Mouse (Mus musculus): ENCODE results near the gene Mdc1. TPM values are rescaled to one million over a fixed set of nuclear protein-coding genes. Genes with fewer than 3 reads are reported as not detected.
A peak's percentile ranks its signal among the peaks of the same experiment; 100 is the strongest.

Gene Mdc1
- polyA plus RNA-seq, 1 experiment from 2014 or later = 2.8 TPM

- Histone ChIP-seq H3K27me3 (replicated peaks; ENCODE audit: insufficient read depth, low read length) (no peaks in the 10 kb centered on the region), H3K4me3 (ENCODE audit: low read depth, low read length) (no peak overlapping the region), H3K9me3 (ENCODE audit: low read length) (no peaks in the 10 kb centered on the region), H3K9ac (replicated peaks; ENCODE audit: low read depth) (no peak overlapping the region), H3K4me2 (replicated peaks; ENCODE audit: low read depth, low read length) (no peak overlapping the region), H3K27ac (ENCODE audit: low read length) (no peak overlapping the region), H3K4me1 (ENCODE audit: insufficient read depth, low read depth, low read length) (peaks cover 2% of the 10 kb centered on the region; the same call in 1 of the 2 replicates), H3K36me3 (ENCODE audit: insufficient read depth, low read length) (no peaks in the 10 kb centered on the region)
- TF ChIP-seq CTCF (IDR thresholded peaks at IDR 0.05) = no peak
- TF ChIP-seq EP300 (IDR thresholded peaks at IDR 0.05) = no peak
- ATAC-seq = no peak
- WGBS = 73% methylated on average over 6 of the region's 6 CpGs
- DNase-seq (ENCODE audit: low spot score) = no peak
These were observed 33.4 kb downstream of the Mdc1 start for GRCm38 (mm10) chr17:35874721-35875120.

- peak; percentile 88 for TF ChIP-seq CTCF (IDR thresholded peaks at IDR 0.05)
- TF ChIP-seq EP300 (IDR thresholded peaks at IDR 0.05) = peak; percentile 66
- Histone ChIP-seq H3K4me1 (ENCODE audit: insufficient read depth, low read depth, low read length) (peaks cover 4% of the 10 kb centered on the region), H3K36me3 (ENCODE audit: insufficient read depth, low read length) (peaks cover 18% of the 10 kb centered on the region), H3K4me3 (ENCODE audit: low read depth, low read length) (peak within 1 kb of the TSS; percentile 86), H3K9me3 (ENCODE audit: low read length) (no peaks in the 10 kb centered on the region), H3K27ac (ENCODE audit: low read length) (peak within 1 kb of the TSS; percentile 65), H3K4me2 (replicated peaks; ENCODE audit: low read depth, low read length) (peak within 1 kb of the TSS; percentile 63), H3K27me3 (replicated peaks; ENCODE audit: insufficient read depth, low read length) (no peaks in the 10 kb centered on the region), H3K9ac (replicated peaks; ENCODE audit: low read depth) (peak within 1 kb of the TSS; percentile 58)
- 5% methylated on average over 66 of the region's 66 CpGs for WGBS
- DNase-seq (ENCODE audit: low spot score) (peak; percentile 97), ATAC-seq (peak; percentile 93)
These were observed 38.1 kb downstream of the Mdc1 start, which contains the start of gene Dhx16 for GRCm38 (mm10) chr17:35879245-35880057. Gene Dhx16, plus strand, starts transcription at chr17:35879819.

GRCm38 (mm10) chr17:35882924-35883323 is 41.6 kb downstream of the Mdc1 start:
- Histone ChIP-seq H3K36me3 (ENCODE audit: insufficient read depth, low read length) (peaks cover 35% of the 10 kb centered on the region), H3K4me1 (ENCODE audit: insufficient read depth, low read depth, low read length) (peaks cover 4% of the 10 kb centered on the region), H3K27ac (ENCODE audit: low read length) (no peak overlapping the region), H3K4me2 (replicated peaks; ENCODE audit: low read depth, low read length) (no peak overlapping the region), H3K9ac (replicated peaks; ENCODE audit: low read depth) (no peak overlapping the region), H3K4me3 (ENCODE audit: low read depth, low read length) (no peak overlapping the region), H3K27me3 (replicated peaks; ENCODE audit: insufficient read depth, low read length) (no peaks in the 10 kb centered on the region), H3K9me3 (ENCODE audit: low read length) (no peaks in the 10 kb centered on the region)
- DNase-seq (ENCODE audit: low spot score) (no peak), ATAC-seq (no peak)
- WGBS = 93% methylated on average over 17 of the region's 17 CpGs
- TF ChIP-seq EP300 (IDR thresholded peaks at IDR 0.05) (no peak), CTCF (IDR thresholded peaks at IDR 0.05) (no peak)

GRCm38 (mm10) chr17:35883777-35884176 is 42.5 kb downstream of the Mdc1 start:
- DNase-seq (ENCODE audit: low spot score) = no peak
- H3K27ac ChIP-seq (ENCODE audit: low read length) = no peak overlapping the region
- H3K27me3 ChIP-seq (replicated peaks; ENCODE audit: insufficient read depth, low read length) = no peaks in the 10 kb centered on the region
- H3K4me3 ChIP-seq (ENCODE audit: low read depth, low read length) = no peak overlapping the region
- no peaks in the 10 kb centered on the region for H3K9me3 ChIP-seq (ENCODE audit: low read length)
- peaks cover 41% of the 10 kb centered on the region for H3K36me3 ChIP-seq (ENCODE audit: insufficient read depth, low read length)
- 95% methylated on average over 14 of the region's 14 CpGs for WGBS
- peaks cover 4% of the 10 kb centered on the region for H3K4me1 ChIP-seq (ENCODE audit: insufficient read depth, low read depth, low read length)
- H3K9ac ChIP-seq (replicated peaks; ENCODE audit: low read depth) = no peak overlapping the region
- TF ChIP-seq EP300 (IDR thresholded peaks at IDR 0.05) (no peak), CTCF (IDR thresholded peaks at IDR 0.05) (no peak)
- ATAC-seq = no peak
- H3K4me2 ChIP-seq (replicated peaks; ENCODE audit: low read depth, low read length) = no peak overlapping the region

- Histone ChIP-seq H3K36me3 (ENCODE audit: insufficient read depth, low read length) (peaks cover 58% of the 10 kb centered on the region), H3K9me3 (ENCODE audit: low read length) (no peaks in the 10 kb centered on the region), H3K4me1 (ENCODE audit: insufficient read depth, low read depth, low read length) (no peaks in the 10 kb centered on the region), H3K27ac (ENCODE audit: low read length) (no peak overlapping the region), H3K4me2 (replicated peaks; ENCODE audit: low read depth, low read length) (no peak overlapping the region), H3K4me3 (ENCODE audit: low read depth, low read length) (no peak overlapping the region), H3K9ac (replicated peaks; ENCODE audit: low read depth) (no peak overlapping the region), H3K27me3 (replicated peaks; ENCODE audit: insufficient read depth, low read length) (no peaks in the 10 kb centered on the region)
- WGBS = 75% methylated on average over 12 of the region's 17 CpGs
- TF ChIP-seq CTCF (IDR thresholded peaks at IDR 0.05) (no peak), EP300 (IDR thresholded peaks at IDR 0.05) (no peak)
- DNase-seq (ENCODE audit: low spot score) = no peak
- no peak for ATAC-seq
These were observed 46.4 kb downstream of the Mdc1 start for GRCm38 (mm10) chr17:35887725-35888124.

- Histone ChIP-seq H3K27ac (ENCODE audit: low read length) (peak within 1 kb of the TSS; percentile 74), H3K9me3 (ENCODE audit: low read length) (no peaks in the 10 kb centered on the region), H3K4me3 (ENCODE audit: low read depth, low read length) (peak within 1 kb of the TSS; percentile 97), H3K9ac (replicated peaks; ENCODE audit: low read depth) (peak within 1 kb of the TSS; percentile 73), H3K27me3 (replicated peaks; ENCODE audit: insufficient read depth, low read length) (no peaks in the 10 kb centered on the region), H3K4me1 (ENCODE audit: insufficient read depth, low read depth, low read length) (peaks cover 4% of the 10 kb centered on the region; the same call in 1 of the 2 replicates), H3K36me3 (ENCODE audit: insufficient read depth, low read length) (peaks cover 13% of the 10 kb centered on the region), H3K4me2 (replicated peaks; ENCODE audit: low read depth, low read length) (peak within 1 kb of the TSS; percentile 97)
- DNase-seq (ENCODE audit: low spot score) (peak; percentile 97), ATAC-seq (peak; percentile 96)
- WGBS = under 1% methylated on average over 76 of the region's 86 CpGs
- TF ChIP-seq EP300 (IDR thresholded peaks at IDR 0.05) = no peak
- no peak for TF ChIP-seq CTCF (IDR thresholded peaks at IDR 0.05)
These were observed 55.7 kb downstream of the Mdc1 start, which contains the start of gene 2310061I04Rik for GRCm38 (mm10) chr17:35896781-35897643. Gene 2310061I04Rik, minus strand, starts transcription at chr17:35897431.

All from lung, postnatal 0 days (tissue).